Mouse (Mus musculus) midbrain, embryonic 10.5 days (tissue): ENCODE results near the gene Sall1. TPM values are rescaled to one million over a fixed set of nuclear protein-coding genes. Genes with fewer than 3 reads are reported as not detected.

Experiments
- DNase-seq: peaks from one replicate; pipeline ENCODE4 v3.0.0-alpha.2; 2017; ENCODE audit warnings: low spot score
- H3K27ac ChIP-seq: fragments of 300-500 bp; sonication (generic); replicated peaks from 2 replicates; pipeline ENCODE4 v1.5.1; 2016; ENCODE audit warnings: mild to moderate bottlenecking
- H3K27me3 ChIP-seq: fragments of 300-500 bp; sonication (generic); 2 replicates; pipeline ENCODE4 v1.6.1; 2016; ENCODE audit warnings: low read depth, mild to moderate bottlenecking; ENCODE audit not compliant: poor library complexity, severe bottlenecking
- H3K36me3 ChIP-seq: fragments of 300-500 bp; sonication (generic); 2 replicates; pipeline ENCODE4 v1.6.1; 2016; ENCODE audit warnings: mild to moderate bottlenecking, moderate library complexity
- H3K4me1 ChIP-seq: fragments of 300-500 bp; sonication (generic); 2 replicates; pipeline ENCODE4 v1.6.1; 2016
- H3K4me3 ChIP-seq: fragments of 300-500 bp; sonication (generic); 2 replicates; pipeline ENCODE4 v1.5.1; 2016; ENCODE audit warnings: mild to moderate bottlenecking, moderate library complexity
- H3K9me3 ChIP-seq: fragments of 300-500 bp; sonication (generic); replicated peaks from 2 replicates; pipeline ENCODE4 v1.6.1; 2016; ENCODE audit warnings: mild to moderate bottlenecking
- WGBS: fragments of 180-500 bp; shearing (Covaris S2); methylation state at CpG from one replicate; pipeline ENCODE4 v1.1.7; 2016; 5-methylcytosine and 5-hydroxymethylcytosine counted together
- polyA plus RNA-seq: library from polyadenylated mRNA; unstranded; fragments of >200 nt; fragmentation: Nextera tagmentation; extraction: Ambion mirVana; gene quantifications from 2 replicates; pipeline ENCODE4 v1.2.1, GENCODE M21; 2016

The Sall1 gene
- polyA plus RNA-seq, 1 experiment from 2014 or later = 15.3 TPM

DNA sequence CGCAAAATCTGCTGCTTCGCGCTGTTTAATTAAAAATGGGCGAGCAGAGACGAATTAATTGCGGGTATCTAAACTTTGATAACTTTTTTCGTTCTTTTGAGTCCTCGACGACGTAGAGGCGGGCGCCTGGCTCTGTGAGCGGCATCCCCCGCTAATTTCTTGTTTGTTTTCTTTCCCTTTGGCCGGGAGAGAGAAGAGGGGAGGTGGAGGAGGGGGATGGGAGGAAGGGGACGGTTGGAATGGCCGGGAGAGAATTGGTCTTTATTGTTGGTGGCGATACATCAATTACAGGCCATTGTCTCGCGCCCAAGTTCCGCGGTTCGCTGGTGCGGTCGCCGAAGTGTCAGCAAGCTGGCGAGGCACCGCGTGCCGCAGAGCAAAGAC is 1.2 kb upstream of the Sall1 start:
- H3K4me1 ChIP-seq = peaks cover 57% of the 10 kb centered on the region

DNA sequence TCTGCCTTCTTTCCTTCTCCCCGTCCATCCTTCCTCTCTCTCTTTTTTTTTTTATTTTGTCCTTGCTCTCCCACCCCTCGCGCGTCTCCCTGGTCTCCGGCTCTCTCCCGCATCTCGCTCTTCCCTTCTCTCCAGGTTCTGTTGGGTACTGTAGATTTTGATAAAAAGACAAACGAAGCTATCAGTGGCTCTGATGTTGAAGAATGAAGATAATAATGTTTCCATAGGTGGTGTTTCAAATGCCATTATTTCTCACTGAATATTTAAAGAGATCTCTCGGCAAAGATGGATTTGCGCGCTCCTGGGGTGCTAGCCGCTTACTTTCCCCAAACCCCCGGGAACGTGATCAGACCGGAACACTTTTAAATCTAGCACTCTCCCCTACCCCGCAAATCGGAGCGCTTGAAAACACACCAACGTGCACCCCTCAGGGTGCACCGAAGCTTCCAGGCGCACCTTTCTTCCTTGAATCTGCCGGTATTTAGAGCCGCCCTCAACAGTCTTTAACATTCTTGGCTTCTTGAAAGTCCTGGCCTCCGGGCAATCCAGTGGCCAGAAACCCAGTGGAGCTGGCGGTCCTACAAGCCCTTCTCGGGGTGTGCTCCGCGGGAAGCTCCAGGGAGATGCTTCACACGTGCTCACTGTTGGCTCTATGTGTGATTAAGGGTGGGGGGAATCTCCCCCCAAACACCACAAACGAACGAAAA is 702 bp upstream of the Sall1 start:
- under 1% methylated on average over 31 of the region's 31 CpGs for WGBS
- Histone ChIP-seq H3K27me3 (peaks cover 56% of the 10 kb centered on the region), H3K4me1 (peaks cover 59% of the 10 kb centered on the region), H3K4me3 (peak overlapping the region; percentile 94), H3K36me3 (no peaks in the 10 kb centered on the region), H3K27ac (peak overlapping the region; percentile 99), H3K9me3 (no peaks in the 10 kb centered on the region)
- peak; percentile 59 for DNase-seq

More for the DNA sequence above, 1.2 kb upstream of the Sall1 start:
- under 1% methylated on average over 30 of the region's 30 CpGs for WGBS
- peak overlapping the region; percentile 94 for H3K4me3 ChIP-seq
- H3K36me3 ChIP-seq = no peaks in the 10 kb centered on the region
- H3K27me3 ChIP-seq = peaks cover 61% of the 10 kb centered on the region
- no peaks in the 10 kb centered on the region for H3K9me3 ChIP-seq
- peak overlapping the region; percentile 99 for H3K27ac ChIP-seq
- DNase-seq = peak; percentile 70

GRCm38 (mm10) chr8:89043371-89043841 is 556 bp downstream of the Sall1 start:
- DNase-seq = peak; percentile 89
- WGBS = 1% methylated on average over 29 of the region's 32 CpGs
- H3K27ac ChIP-seq = peak overlapping the region; percentile 99
- peaks cover 43% of the 10 kb centered on the region for H3K27me3 ChIP-seq
- peak overlapping the region; percentile 94 for H3K4me3 ChIP-seq
- no peaks in the 10 kb centered on the region for H3K9me3 ChIP-seq
- no peaks in the 10 kb centered on the region for H3K36me3 ChIP-seq
- peaks cover 72% of the 10 kb centered on the region for H3K4me1 ChIP-seq

- Histone ChIP-seq H3K27me3 (peaks cover 37% of the 10 kb centered on the region), H3K36me3 (no peaks in the 10 kb centered on the region), H3K9me3 (no peaks in the 10 kb centered on the region), H3K27ac (peak overlapping the region; percentile 99), H3K4me3 (peak overlapping the region; percentile 94), H3K4me1 (peaks cover 78% of the 10 kb centered on the region)
- under 1% methylated on average over 66 of the region's 80 CpGs for WGBS
- DNase-seq = peak; percentile 92
Measured at GRCm38 (mm10) chr8:89042560-89043370, 1.2 kb downstream of the Sall1 start.

- Histone ChIP-seq H3K4me3 (peak overlapping the region; percentile 94), H3K27me3 (peaks cover 30% of the 10 kb centered on the region), H3K27ac (peak overlapping the region; percentile 99), H3K9me3 (no peaks in the 10 kb centered on the region), H3K4me1 (peaks cover 79% of the 10 kb centered on the region), H3K36me3 (no peaks in the 10 kb centered on the region)
- under 1% methylated on average over 35 of the region's 35 CpGs for WGBS
- peak; percentile 69 for DNase-seq
Measured at GRCm38 (mm10) chr8:89042118-89042460, 1.9 kb downstream of the Sall1 start.

- under 1% methylated on average over 55 of the region's 55 CpGs for WGBS
Measured at GRCm38 (mm10) chr8:89041421-89042117, 2.4 kb downstream of the Sall1 start.

GRCm38 (mm10) chr8:89040751-89041420 is 3.1 kb downstream of the Sall1 start:
- Histone ChIP-seq H3K27ac (peak overlapping the region; percentile 99), H3K4me3 (peak overlapping the region; percentile 94), H3K36me3 (no peaks in the 10 kb centered on the region), H3K27me3 (peaks cover 18% of the 10 kb centered on the region), H3K9me3 (no peaks in the 10 kb centered on the region), H3K4me1 (peaks cover 79% of the 10 kb centered on the region)
- DNase-seq = peak; percentile 66
- under 1% methylated on average over 40 of the region's 40 CpGs for WGBS

More at GRCm38 (mm10) chr8:89041421-89042117, 2.4 kb downstream of the Sall1 start:
- H3K27ac ChIP-seq = peak overlapping the region; percentile 99
- H3K4me3 ChIP-seq = peak overlapping the region; percentile 94
- peak; percentile 70 for DNase-seq
- no peaks in the 10 kb centered on the region for H3K9me3 ChIP-seq
- H3K27me3 ChIP-seq = peaks cover 25% of the 10 kb centered on the region
- peaks cover 79% of the 10 kb centered on the region for H3K4me1 ChIP-seq
- H3K36me3 ChIP-seq = no peaks in the 10 kb centered on the region

- H3K27ac ChIP-seq = peak overlapping the region; percentile 99
- peaks cover 79% of the 10 kb centered on the region for H3K4me1 ChIP-seq
- WGBS = 5% methylated on average over 6 of the region's 6 CpGs
- no peak for DNase-seq
- no peaks in the 10 kb centered on the region for H3K9me3 ChIP-seq
- no peaks in the 10 kb centered on the region for H3K36me3 ChIP-seq
- peak overlapping the region; percentile 94 for H3K4me3 ChIP-seq
- peaks cover 13% of the 10 kb centered on the region; the same call in 1 of the 2 replicates for H3K27me3 ChIP-seq
Measured at GRCm38 (mm10) chr8:89039890-89040289, 4.1 kb downstream of the Sall1 start.

GRCm38 (mm10) chr8:89038920-89039319 is 5.0 kb downstream of the Sall1 start:
- Histone ChIP-seq H3K4me1 (peaks cover 79% of the 10 kb centered on the region), H3K27ac (peak overlapping the region; percentile 99)
- no peak for DNase-seq

GRCm38 (mm10) chr8:89037536-89038236 is 6.3 kb downstream of the Sall1 start:
- peak overlapping the region; percentile 99 for H3K27ac ChIP-seq
- no peak for DNase-seq
- peaks cover 83% of the 10 kb centered on the region for H3K4me1 ChIP-seq
- WGBS = 5% methylated on average over 9 of the region's 9 CpGs
- no peaks in the 10 kb centered on the region for H3K27me3 ChIP-seq
- H3K4me3 ChIP-seq = peak overlapping the region; percentile 94
- H3K36me3 ChIP-seq = peaks cover 7% of the 10 kb centered on the region
- no peaks in the 10 kb centered on the region for H3K9me3 ChIP-seq

More at GRCm38 (mm10) chr8:89038920-89039319, 5.0 kb downstream of the Sall1 start:
- H3K27me3 ChIP-seq = peaks cover 5% of the 10 kb centered on the region; the same call in 1 of the 2 replicates
- H3K9me3 ChIP-seq = no peaks in the 10 kb centered on the region
- WGBS = 40% methylated on average over 4 of the region's 4 CpGs
- peak overlapping the region; percentile 94 for H3K4me3 ChIP-seq
- H3K36me3 ChIP-seq = no peaks in the 10 kb centered on the region

DNA sequence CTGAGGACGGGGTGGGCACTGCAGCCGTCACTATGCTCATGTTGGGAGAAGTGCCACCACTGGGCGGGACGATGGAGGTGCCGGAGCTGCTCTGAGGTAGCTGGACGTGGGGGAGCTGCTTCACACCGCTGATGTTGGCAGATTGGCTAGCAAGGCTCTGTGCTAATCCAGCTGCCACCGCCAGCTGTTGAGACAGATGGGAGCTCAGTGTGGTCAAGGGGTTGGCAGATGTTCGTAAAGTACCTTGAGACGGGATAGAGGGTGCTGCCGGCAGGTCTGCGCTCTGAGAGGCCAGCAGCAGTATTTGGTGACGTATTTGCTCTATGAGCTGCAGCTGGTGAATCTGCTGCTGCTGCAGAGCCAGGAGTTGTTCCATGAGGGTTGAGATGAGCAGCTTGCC is 11.6 kb downstream of the Sall1 start:
- DNase-seq = no peak
- H3K36me3 ChIP-seq = peaks cover 60% of the 10 kb centered on the region

More for the DNA sequence above, 11.6 kb downstream of the Sall1 start:
- H3K4me1 ChIP-seq = peaks cover 88% of the 10 kb centered on the region
- H3K4me3 ChIP-seq = no peak overlapping the region
- 90% methylated on average over 13 of the region's 13 CpGs for WGBS
- H3K9me3 ChIP-seq = no peaks in the 10 kb centered on the region
- H3K27me3 ChIP-seq = peaks cover 10% of the 10 kb centered on the region; the same call in 1 of the 2 replicates
- H3K27ac ChIP-seq = peak overlapping the region; percentile 4; the same call in 1 of the 2 replicates
